Mouse (Mus musculus) cerebral cortex, adult 2 months (tissue): ENCODE data around the gene Gli3.

ENCODE experiments used
- WGBS: fragments of 180-500 bp; shearing (Covaris S2); methylation state at CpG from one replicate; pipeline ENCODE4 v1.1.7; 2018; 5-methylcytosine and 5-hydroxymethylcytosine counted together

Gene Gli3

GRCm38 (mm10) chr13:15495820-15496219 lies 32.8 kb downstream of the Gli3 start:
- 76% methylated on average over 4 of the region's 4 CpGs for WGBS

GRCm38 (mm10) chr13:15498338-15498737 lies 35.3 kb downstream of the Gli3 start:
- 83% methylated on average over 4 of the region's 4 CpGs for WGBS

- 64% methylated on average over 5 of the region's 5 CpGs for WGBS
Measured at GRCm38 (mm10) chr13:15513114-15513513, 50.1 kb downstream of the Gli3 start.

GRCm38 (mm10) chr13:15514082-15514481 lies 51.0 kb downstream of the Gli3 start:
- WGBS = 79% methylated on average over 8 of the region's 8 CpGs

GRCm38 (mm10) chr13:15517048-15517760 lies 54.2 kb downstream of the Gli3 start:
- 82% methylated on average over 9 of the region's 9 CpGs for WGBS

- 61% methylated on average over 2 of the region's 2 CpGs for WGBS
Measured at GRCm38 (mm10) chr13:15520353-15520752, 57.3 kb downstream of the Gli3 start.

- WGBS = 70% methylated on average over 3 of the region's 3 CpGs
Measured at GRCm38 (mm10) chr13:15522153-15522552, 59.1 kb downstream of the Gli3 start.

- WGBS = 60% methylated on average over 8 of the region's 8 CpGs
Measured at GRCm38 (mm10) chr13:15524208-15524607, 61.2 kb downstream of the Gli3 start.

- WGBS = 89% methylated on average over 4 of the region's 4 CpGs
Measured at GRCm38 (mm10) chr13:15526691-15527090, 63.7 kb downstream of the Gli3 start.

- 58% methylated on average over 3 of the region's 3 CpGs for whole genome bisulfite sequencing
Measured at GRCm38 (mm10) chr13:15531568-15531967, 68.5 kb downstream of the Gli3 start.

- 72% methylated on average over 5 of the region's 5 CpGs for WGBS
Measured at GRCm38 (mm10) chr13:15537206-15537605, 74.2 kb downstream of the Gli3 start.

- 79% methylated on average over 3 of the region's 3 CpGs for WGBS
Measured at GRCm38 (mm10) chr13:15537611-15538010, 74.6 kb downstream of the Gli3 start.

GRCm38 (mm10) chr13:15538389-15538788 lies 75.4 kb downstream of the Gli3 start:
- WGBS = 74% methylated on average over 2 of the region's 2 CpGs

- 69% methylated on average over 5 of the region's 5 CpGs for WGBS
Measured at GRCm38 (mm10) chr13:15542053-15542452, 79.0 kb downstream of the Gli3 start.

- WGBS = 72% methylated on average over 12 of the region's 12 CpGs
Measured at GRCm38 (mm10) chr13:15543169-15543887, 80.3 kb downstream of the Gli3 start.

- WGBS = 68% methylated on average over 7 of the region's 7 CpGs
Measured at GRCm38 (mm10) chr13:15543888-15544640, 81.0 kb downstream of the Gli3 start.

- WGBS = 27% methylated on average over 4 of the region's 4 CpGs
Measured at GRCm38 (mm10) chr13:15545346-15545896, 82.4 kb downstream of the Gli3 start.

GRCm38 (mm10) chr13:15546258-15546657 lies 83.2 kb downstream of the Gli3 start:
- 44% methylated on average over 4 of the region's 4 CpGs for WGBS

- WGBS = 77% methylated on average over 6 of the region's 6 CpGs
Measured at GRCm38 (mm10) chr13:15549466-15549865, 86.4 kb downstream of the Gli3 start.

- WGBS = 48% methylated on average over 8 of the region's 8 CpGs
Measured at GRCm38 (mm10) chr13:15550027-15550602, 87.1 kb downstream of the Gli3 start.

GRCm38 (mm10) chr13:15550731-15551130 lies 87.7 kb downstream of the Gli3 start:
- 58% methylated on average over 6 of the region's 6 CpGs for WGBS

GRCm38 (mm10) chr13:15552009-15552408 lies 89.0 kb downstream of the Gli3 start:
- 73% methylated on average over 3 of the region's 3 CpGs for WGBS
